Mouse (Mus musculus) liver, embryonic 11.5 days (tissue): ENCODE results near the gene Chrna10. TPM values are rescaled to one million over a fixed set of nuclear protein-coding genes. Genes with fewer than 3 reads are reported as not detected.

Experiments
- polyA plus RNA-seq: library from polyadenylated mRNA; unstranded; fragments of >200 nt; fragmentation: Nextera tagmentation; extraction: Ambion mirVana; gene quantifications from 2 replicates; pipeline ENCODE4 v1.2.1, GENCODE M21; 2014

Gene Chrna10
- polyA plus RNA-seq, 1 experiment from 2014 or later, result not detected

Other genes with a start within 250 kb of the Chrna10 start
- 0.27 and 0.42 TPM in 2 replicates for gene Folr1, start 246.0 kb downstream of the Chrna10 start, polyA plus RNA-seq
- 119 and 124 TPM in 2 replicates for gene Lamtor1, start 210.9 kb downstream of the Chrna10 start, polyA plus RNA-seq
- gene Tomt, start 210.5 kb downstream of the Chrna10 start, polyA plus RNA-seq, result 0.71 and 0.75 TPM in 2 replicates
- gene Lrrc51, start 182.9 kb downstream of the Chrna10 start, polyA plus RNA-seq, result 5.5 and 6.4 TPM in 2 replicates
- gene Numa1, start 182.7 kb downstream of the Chrna10 start, polyA plus RNA-seq, result 66.2 and 66.3 TPM in 2 replicates
- gene Il18bp, start 98.1 kb downstream of the Chrna10 start, polyA plus RNA-seq, result 2.4 and 3.9 TPM in 2 replicates
- 16.4 and 16.7 TPM in 2 replicates for gene Rnf121, start 51.4 kb downstream of the Chrna10 start, polyA plus RNA-seq
- gene Xndc1, start 51.3 kb downstream of the Chrna10 start, polyA plus RNA-seq, result 19.5 and 24.6 TPM in 2 replicates
- gene Xntrpc, start 51.1 kb downstream of the Chrna10 start, polyA plus RNA-seq, result 0.71 and 0.81 TPM in 2 replicates
- not detected in 2 replicates for gene Trpc2, start 33.7 kb downstream of the Chrna10 start, polyA plus RNA-seq
- gene Art1, start 15.1 kb downstream of the Chrna10 start, polyA plus RNA-seq, result 0.38 and 1.1 TPM in 2 replicates
- 0.58 and 0.78 TPM in 2 replicates for gene Art5, start 7.3 kb downstream of the Chrna10 start, polyA plus RNA-seq
- 42.0 and 45.8 TPM in 2 replicates for gene Nup98, start 93.3 kb upstream of the Chrna10 start, polyA plus RNA-seq
- 40.0 and 45.5 TPM in 2 replicates for gene Pgap2, start 93.4 kb upstream of the Chrna10 start, polyA plus RNA-seq
- gene Rhog, start 139.2 kb upstream of the Chrna10 start, polyA plus RNA-seq, result 76.8 and 81.1 TPM in 2 replicates
- 22.0 and 23.3 TPM in 2 replicates for gene Stim1, start 151.0 kb upstream of the Chrna10 start, polyA plus RNA-seq